Mouse (Mus musculus) ES-E14 (cell line): ENCODE measurements at regions not wholly inside any gene's neighbourhood (a gene's known extent, or its start where the extent isn't known, plus 50 kb on each side); places are given as distances from the start of the nearest gene placed in this dataset.

Experiments used
- DNase-seq: peaks from one replicate; pipeline ENCODE4 v3.0.0-alpha.2; 2013; ENCODE audit warnings: low read depth, low spot score
- H3K27ac ChIP-seq: 2 replicates; pipeline ENCODE4 v1.5.1; 2012; ENCODE audit warnings: low read depth, mild to moderate bottlenecking, low read length, moderate library complexity, mixed read lengths; ENCODE audit not compliant: poor library complexity, insufficient read depth, severe bottlenecking
- H3K36me3 ChIP-seq: 2 replicates; pipeline ENCODE4 v1.6.1; 2012; ENCODE audit warnings: mild to moderate bottlenecking, low read length, moderate library complexity, mixed read lengths; ENCODE audit not compliant: control insufficient read depth, poor library complexity, insufficient read depth, severe bottlenecking
- H3K4me1 ChIP-seq, 2 experiments: fragments of 150-350 bp in 1 of 2; sonication (generic) in 1 of 2; 2 replicates each; pipeline ENCODE4 v1.6.1; 2012; ENCODE audit warnings: low read length in 2 of 2, mild to moderate bottlenecking in 1 of 2, mixed read lengths in 1 of 2; ENCODE audit not compliant: control insufficient read depth in 2 of 2, insufficient read depth in 2 of 2, poor library complexity in 1 of 2
- H3K4me3 ChIP-seq, 2 experiments: fragments of 150-350 bp in 1 of 2; sonication (generic) in 1 of 2; 2 replicates each; pipeline ENCODE4 v1.5.1; 2012; ENCODE audit warnings: low read length in 2 of 2, low read depth in 1 of 2, mild to moderate bottlenecking in 1 of 2, mixed read lengths in 1 of 2; ENCODE audit not compliant: insufficient read depth in 1 of 2, poor library complexity in 1 of 2, severe bottlenecking in 1 of 2
- H3K9ac ChIP-seq: 2 replicates; pipeline ENCODE4 v1.6.1; 2012; ENCODE audit warnings: low read depth, mild to moderate bottlenecking, low read length, mixed read lengths; ENCODE audit not compliant: poor library complexity, insufficient read depth, severe bottlenecking
- H3K9me3 ChIP-seq: fragments of 150-350 bp; sonication (generic); 2 replicates; pipeline ENCODE4 v1.6.1; 2012; ENCODE audit warnings: low read depth, mild to moderate bottlenecking, low read length; ENCODE audit not compliant: control insufficient read depth, insufficient read depth
- CHD2 ChIP-seq: IDR thresholded peaks from 2 replicates; pipeline ENCODE4 v1.6.1; 2014; ENCODE audit warnings: mild to moderate bottlenecking, low read depth, low read length, inconsistent platforms
- HCFC1 ChIP-seq: IDR thresholded peaks from 2 replicates; pipeline ENCODE4 v1.6.1; 2012; ENCODE audit warnings: low read length, inconsistent platforms, borderline replicate concordance; ENCODE audit not compliant: insufficient read depth
- MAFK ChIP-seq: IDR thresholded peaks from 2 replicates; pipeline ENCODE4 v1.6.1; 2014; ENCODE audit warnings: mild to moderate bottlenecking, low read depth, low read length, inconsistent platforms; ENCODE audit not compliant: insufficient read depth
- ZC3H11A ChIP-seq: IDR thresholded peaks from 2 replicates; pipeline ENCODE4 v1.6.1; 2012; ENCODE audit warnings: low read depth, mild to moderate bottlenecking, inconsistent platforms, low read length, borderline replicate concordance
- ZNF384 ChIP-seq: IDR thresholded peaks from 2 replicates; pipeline ENCODE4 v1.6.1; 2012; ENCODE audit warnings: low read depth, low read length, inconsistent platforms
- in situ Hi-C, 2 experiments: fragments of 600-800 bp; cut with MboI; formaldehyde crosslinking; loops; one replicate each; pipeline ENCODE4 v1.15.1; 2025; ENCODE audit warnings: low sequenced_read_pairs in 2 of 2, inconsistent platforms in 1 of 2; ENCODE audit not compliant: unreplicated experiment in 2 of 2

- peak; percentile 36 for DNase-seq
- Histone ChIP-seq H3K9me3 (no peaks in the 10 kb centered on the region), H3K4me1 (peaks cover 0 to 1% of the 10 kb centered on the region in 2 experiments; a peak in 2 of 4 replicates), H3K4me3 (no peak overlapping the region), H3K9ac (no peak overlapping the region), H3K27ac (peak overlapping the region; percentile 33; the same call in 1 of the 2 replicates), H3K36me3 (no peaks in the 10 kb centered on the region)
- in situ Hi-C loops, result no loop called here
- TF ChIP-seq MAFK (no peak), CHD2 (no peak), HCFC1 (no peak), ZNF384 (no peak), ZC3H11A (no peak)
Observed at GRCm38 (mm10) chr17:9579401-9580371, 89.8 kb downstream of the Pabpc6 start.

GRCm38 (mm10) chr17:9598131-9598530, 71.4 kb downstream of the Pabpc6 start:
- H3K9me3 ChIP-seq, result no peaks in the 10 kb centered on the region
- H3K4me1 ChIP-seq, result no peaks in the 10 kb centered on the region
- H3K27ac ChIP-seq, result no peak overlapping the region
- no peak overlapping the region for H3K9ac ChIP-seq
- no peaks in the 10 kb centered on the region for H3K36me3 ChIP-seq
- no peak for DNase-seq
- in situ Hi-C loops, result no loop called here
- TF ChIP-seq HCFC1 (no peak), MAFK (no peak), CHD2 (no peak), ZNF384 (no peak), ZC3H11A (no peak)
- H3K4me3 ChIP-seq, result no peak overlapping the region

GRCm38 (mm10) chr17:9600459-9600858, 69.1 kb downstream of the Pabpc6 start:
- in situ Hi-C loops, result no loop called here

More at GRCm38 (mm10) chr17:9600459-9600858, 69.1 kb downstream of the Pabpc6 start:
- H3K9me3 ChIP-seq, result no peaks in the 10 kb centered on the region
- H3K36me3 ChIP-seq, result no peaks in the 10 kb centered on the region
- DNase-seq, result no peak
- H3K4me3 ChIP-seq, result no peak overlapping the region
- no peaks in the 10 kb centered on the region for H3K4me1 ChIP-seq
- no peak overlapping the region for H3K9ac ChIP-seq
- H3K27ac ChIP-seq, result no peak overlapping the region
- TF ChIP-seq ZNF384 (no peak), ZC3H11A (no peak), MAFK (no peak), CHD2 (no peak), HCFC1 (no peak)
